Mouse (Mus musculus) layer of hippocampus, adult 18-20 months (tissue): Measurements from ENCODE around the gene Cdk2ap2. TPM values are rescaled to one million over a fixed set of nuclear protein-coding genes. Genes with fewer than 3 reads are reported as not detected.
A peak's percentile ranks its signal among the peaks of the same experiment; 100 is the strongest.
"Not testable (repeated sequence)": the region's sequence is repeated elsewhere in the genome, so short reads cannot be mapped to it uniquely, and the experiment has no call there.

ENCODE experiments used
- DNase-seq, 2 experiments: peaks; one replicate each; pipeline ENCODE4 v3.0.0; 2022; ENCODE audit warnings: low spot score in 2 of 2
- long read RNA-seq: library from polyadenylated mRNA; stranded (forward); transcript quantifications from one replicate; pipeline ENCODE4 v2.0.0, GENCODE M21; 2021
- total RNA-seq, 2 experiments: library from RNA; stranded (reverse); gene quantifications; 2 replicates each; pipeline ENCODE4 v1.2.3; 2021

Gene Cdk2ap2
- 10 to 100 TPM; 36.2 to 38.7 TPM for total RNA-seq
- long read RNA-seq, transcript Cdk2ap2-204 (3 exons, 669 nt), result minor isoform, 5 of 56 reads
- long read RNA-seq, transcript Cdk2ap2-201 (4 exons, 1,080 nt), result major isoform, 42 of 56 reads
- long read RNA-seq, partial matches to known transcripts, result 1 of 56 reads
- long read RNA-seq, other reads (novel, unspliced or antisense), result 3 of 56 reads

DNA sequence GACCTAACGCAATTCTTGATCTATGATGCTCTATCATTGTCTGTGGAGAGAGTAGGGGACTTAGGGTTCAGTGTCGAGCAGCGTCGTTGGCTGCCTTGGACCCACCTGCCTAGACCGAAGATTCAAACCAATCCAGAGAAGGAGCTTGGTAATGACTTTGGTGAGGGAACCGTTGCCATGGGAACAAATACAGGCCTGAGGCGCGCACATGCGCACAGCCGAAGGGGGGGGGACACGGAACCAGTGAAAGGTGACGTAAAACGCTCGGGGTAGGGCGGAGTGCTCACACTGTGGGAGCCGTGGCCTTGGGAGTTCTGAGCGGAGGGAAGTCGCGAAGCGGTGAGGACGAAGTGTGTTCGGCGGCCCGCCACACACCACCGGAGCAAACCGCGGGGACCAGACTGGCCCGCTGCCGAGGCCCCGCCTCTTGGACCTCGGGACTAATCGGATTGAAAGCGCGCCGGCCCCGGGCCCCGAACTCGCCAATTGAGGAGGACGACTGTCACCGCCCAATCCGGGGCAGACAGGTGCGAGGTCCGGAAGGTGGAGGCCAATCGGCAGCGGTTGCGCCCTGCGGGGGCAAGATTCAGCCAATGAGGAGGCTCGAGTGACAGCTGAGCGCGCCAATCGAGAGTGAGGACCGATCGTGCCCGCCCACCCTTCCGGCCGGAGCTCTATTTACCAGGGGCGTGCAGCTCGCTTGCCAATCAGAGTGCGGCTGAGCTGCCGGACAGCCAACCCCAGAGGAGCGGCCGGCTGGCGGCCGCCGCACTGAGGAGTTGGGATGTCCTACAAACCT, at the start of gene Cdk2ap2:
TSS of gene Cdk2ap2 (plus strand) at position 541 of the 799 bp plus-strand sequence.
- DNase-seq, result peak; percentile 100

DNA sequence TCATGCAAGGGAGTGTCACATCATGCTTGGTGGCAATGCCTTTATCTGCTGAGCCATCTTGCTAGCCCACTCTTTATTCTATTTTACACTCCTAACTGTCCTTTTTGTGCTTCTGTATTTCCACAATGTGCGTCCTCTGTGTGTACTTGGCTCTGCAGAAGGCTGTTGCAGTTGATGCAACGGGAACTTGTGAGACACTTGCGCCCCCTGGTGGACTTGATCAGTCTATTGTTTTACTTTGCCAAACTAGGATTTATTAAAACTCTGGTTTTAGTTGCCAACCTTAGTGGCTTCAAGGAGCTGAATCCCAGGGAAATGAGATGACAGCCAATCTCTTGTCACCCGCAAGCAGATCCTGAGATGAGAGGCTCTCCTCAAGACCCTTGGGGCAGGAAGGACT, 49.1 kb upstream of the Cdk2ap2 start:
- peak in 1 of 2 experiments; percentile 81 for DNase-seq

DNA sequence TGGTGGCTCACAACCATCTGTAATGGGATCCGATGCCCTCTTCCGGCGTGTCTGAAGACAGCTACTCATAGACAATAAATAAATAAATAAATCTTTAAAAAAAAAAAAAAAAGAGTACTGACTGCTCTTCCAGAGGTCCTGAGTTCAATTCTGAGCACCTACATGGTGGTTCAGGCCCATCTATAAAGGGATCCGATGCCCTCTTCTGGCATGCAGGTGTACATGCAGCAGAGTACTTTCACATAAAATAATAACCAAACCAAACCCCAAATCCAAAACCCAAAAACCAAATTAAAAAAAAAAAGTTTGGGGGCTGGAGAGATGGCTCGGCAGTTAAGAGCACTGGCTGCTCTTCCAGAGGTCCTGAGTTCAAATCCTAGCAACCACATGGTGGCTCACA, 47.9 kb upstream of the Cdk2ap2 start:
- not testable (repeated sequence) for DNase-seq

DNA sequence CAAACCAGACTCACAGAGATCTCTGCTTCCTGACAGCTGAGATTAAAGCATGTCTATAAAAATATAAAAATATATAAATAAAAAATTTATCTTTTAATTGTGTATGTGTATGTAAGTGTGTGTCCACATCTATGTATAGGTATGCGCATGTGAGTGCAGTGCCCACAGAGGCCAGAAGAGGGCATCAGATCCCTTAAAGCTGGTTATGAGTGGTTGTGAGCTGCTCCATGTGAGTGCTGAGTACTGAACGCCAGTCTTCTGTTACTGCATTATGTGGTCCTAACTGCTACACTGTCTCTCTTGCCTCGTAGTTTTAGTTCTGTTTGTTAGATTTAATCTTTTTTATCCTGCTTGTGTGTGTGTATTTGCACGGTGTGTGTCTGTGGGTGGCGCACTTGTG, 46.0 kb upstream of the Cdk2ap2 start:
- no peak for DNase-seq

DNA sequence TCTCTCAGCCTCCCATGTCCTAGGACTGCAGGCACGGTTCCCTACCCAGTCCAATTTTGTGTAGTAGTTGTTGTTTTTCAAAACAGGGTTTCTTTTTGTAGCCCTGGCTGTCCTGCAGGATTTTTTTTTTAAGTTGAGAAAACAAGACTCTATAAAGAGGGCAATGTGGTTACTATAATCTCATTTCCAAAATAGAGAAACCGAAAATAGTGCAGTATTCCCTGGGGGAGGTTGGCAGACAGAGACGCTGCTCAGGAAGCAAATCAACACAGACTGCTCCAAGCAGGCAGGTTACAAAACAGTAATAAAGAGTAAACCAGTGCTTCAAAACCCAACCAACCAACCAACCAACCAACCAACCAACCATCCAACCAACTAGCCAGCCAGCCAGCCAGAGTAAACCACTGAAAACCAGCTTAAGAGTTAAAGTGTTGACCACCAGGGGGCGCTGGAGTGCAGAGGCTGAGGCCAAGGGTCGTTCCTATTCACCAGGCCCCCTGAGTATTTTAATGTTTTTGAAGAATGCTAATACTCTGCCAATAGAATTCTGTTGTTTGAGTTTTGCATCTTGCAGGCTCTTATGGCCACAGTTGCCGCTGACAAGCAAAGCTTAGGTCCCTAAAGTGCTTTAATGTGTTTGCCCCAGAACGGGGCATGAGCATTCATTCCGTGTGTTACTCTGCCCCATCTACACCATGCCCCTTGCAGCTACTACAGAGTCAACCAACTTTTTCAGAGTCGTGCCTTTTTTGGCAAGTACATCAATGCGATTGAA, 45.1 kb upstream of the Cdk2ap2 start:
- DNase-seq, result peak in 1 of 2 experiments; percentile 54

DNA sequence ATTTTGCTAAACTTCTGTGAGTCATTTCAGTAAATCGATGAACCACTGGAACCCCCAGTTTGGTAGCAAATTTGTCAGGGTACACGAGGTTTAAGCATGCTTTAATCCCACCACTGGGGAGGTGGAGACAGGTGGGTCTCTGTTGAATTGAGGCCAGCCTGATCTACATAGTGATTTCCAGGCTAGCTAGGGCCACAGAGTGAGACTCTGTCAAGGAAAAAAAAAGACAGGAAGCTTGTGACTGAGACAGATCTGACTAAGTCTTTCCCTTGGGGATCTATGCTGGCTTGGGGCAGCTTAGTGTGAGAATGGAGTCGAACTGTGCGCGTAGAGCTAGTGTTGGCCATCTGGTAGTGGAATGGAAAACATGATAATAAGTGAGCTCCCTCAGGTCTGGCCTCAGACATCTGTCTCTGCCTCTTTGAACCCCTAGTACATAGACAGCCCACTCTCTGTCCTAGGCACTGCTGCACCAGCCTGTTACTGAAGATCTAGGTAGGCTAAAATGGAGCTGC, 44.4 kb upstream of the Cdk2ap2 start:
- no peak for DNase-seq

DNA sequence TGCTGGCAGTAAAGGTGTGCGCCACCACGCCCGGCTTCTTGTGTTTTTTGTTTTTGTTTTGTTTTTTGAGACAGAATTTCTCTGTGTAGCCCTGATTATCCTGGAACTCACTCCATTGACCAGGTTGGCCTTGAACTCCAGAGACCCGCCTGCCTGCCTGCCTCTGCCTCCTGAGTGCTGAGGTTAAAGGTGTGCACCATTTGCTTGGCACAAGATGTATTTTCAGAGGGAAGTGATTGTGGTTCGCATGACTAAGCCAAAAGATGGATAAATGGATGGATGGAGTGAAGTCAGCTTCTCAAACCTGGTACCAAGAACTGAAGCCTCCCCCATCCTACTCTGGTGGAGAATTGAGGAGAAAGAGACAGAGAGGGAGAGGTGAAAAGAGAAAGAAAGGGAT, 42.4 kb upstream of the Cdk2ap2 start:
- no peak for DNase-seq

DNA sequence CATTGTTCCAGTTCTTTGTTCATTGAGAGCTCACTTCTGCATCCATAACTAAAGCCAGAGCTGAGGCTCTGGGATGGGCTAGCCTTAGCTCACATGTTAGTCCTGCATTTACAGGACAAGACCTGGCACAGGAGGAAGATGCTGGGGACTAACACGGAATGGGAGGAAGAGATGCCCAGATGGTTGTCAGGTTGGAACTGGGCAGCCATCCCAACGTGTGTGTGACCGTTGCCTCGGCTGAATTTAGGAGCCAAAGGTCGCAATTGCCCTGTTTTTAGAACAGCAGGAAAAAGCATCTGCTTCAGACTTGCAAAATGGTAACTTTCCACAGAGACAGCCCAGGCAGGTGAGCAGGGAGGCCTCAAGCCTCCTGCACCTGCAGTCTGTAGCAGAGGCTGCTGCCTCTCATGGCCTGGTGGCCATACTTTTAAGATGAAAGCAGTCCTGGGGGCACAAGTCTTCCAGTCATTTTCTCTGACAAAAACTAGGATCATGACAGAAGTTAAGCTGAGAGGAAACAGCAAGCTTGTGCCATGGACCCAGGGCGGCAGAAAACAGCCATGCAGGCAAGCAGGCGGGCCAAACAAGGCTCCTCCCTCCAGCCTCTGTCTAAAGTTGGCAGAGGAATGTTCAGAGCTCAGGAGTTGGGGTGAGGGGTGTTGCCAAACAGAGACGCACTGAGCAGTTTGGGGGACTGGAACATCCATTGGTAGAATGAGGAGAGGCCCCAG, 41.6 kb upstream of the Cdk2ap2 start:
- no peak for DNase-seq

DNA sequence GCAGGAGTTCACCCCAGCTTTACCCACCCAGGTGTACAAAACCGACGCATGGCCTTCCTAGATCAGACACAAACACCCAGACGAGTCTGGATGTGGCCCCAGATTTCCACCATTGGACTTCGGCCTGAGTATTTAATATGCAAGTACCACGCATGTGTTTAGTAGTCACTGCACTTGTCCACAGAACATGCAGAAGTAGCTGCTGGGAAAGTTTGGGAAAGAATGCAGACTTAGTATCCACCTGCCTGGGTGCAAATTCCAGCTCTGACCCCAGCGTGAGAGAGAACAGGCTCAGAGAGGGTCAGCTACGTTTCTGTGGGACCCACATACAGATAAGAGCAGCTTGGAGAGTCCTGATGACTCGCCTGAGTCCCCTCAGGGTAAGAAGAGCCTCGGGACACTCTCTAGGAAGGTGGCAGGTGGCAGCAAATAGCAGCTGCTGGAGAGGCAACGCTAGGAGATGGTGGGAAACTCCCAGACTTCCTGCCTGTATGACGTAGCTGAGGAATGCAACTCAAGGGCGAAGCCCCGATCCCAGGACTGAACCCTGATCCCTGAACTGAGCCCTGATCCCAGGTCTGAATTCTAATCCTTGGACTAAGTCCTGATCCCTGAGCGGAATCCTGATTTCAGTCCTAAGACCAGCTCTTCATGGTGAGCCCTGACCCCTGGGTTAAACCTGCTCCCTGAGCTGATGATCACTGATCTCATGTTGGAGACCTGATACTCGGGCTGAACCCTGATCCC, 40.9 kb upstream of the Cdk2ap2 start:
- DNase-seq, result no peak

DNA sequence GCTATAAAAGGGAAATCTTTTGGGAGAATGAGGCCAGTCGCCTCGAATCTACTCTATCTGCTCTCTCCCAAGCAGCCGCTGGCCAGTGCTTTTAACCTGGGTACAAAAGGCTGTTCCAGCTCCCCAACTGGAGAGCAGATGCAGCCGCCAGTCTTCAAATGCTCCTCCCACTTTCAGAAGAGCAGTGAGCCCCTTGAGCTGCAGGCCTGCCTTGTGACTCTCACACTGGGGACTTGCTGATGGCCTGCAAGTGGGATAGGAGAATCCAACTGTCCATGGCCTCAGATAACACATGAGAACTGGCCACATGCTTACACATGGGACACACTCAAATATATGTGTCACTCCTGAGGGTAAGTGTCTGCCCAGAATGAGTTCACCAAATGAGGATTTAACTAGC, 40.3 kb upstream of the Cdk2ap2 start:
- DNase-seq, result no peak

DNA sequence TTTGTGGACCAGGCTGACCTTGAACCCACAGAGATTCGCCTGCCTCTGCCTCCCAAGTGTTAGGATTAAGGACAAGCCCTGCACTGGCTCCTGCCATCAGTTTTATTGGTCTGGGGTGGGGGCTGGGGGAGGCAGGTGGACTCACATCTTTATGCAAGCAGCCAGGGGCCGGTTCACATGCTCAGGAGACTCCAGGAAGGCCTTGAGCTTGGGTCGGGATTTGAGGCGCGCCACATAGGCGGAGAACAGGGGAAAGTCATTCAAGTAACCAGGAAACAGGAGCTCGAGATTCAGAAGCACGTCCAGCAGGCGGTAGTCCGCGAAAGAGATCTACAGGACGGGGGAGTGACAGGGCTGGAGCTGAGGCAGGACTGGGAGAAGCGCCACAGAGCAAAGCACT, 39.6 kb upstream of the Cdk2ap2 start:
- DNase-seq, result no peak

DNA sequence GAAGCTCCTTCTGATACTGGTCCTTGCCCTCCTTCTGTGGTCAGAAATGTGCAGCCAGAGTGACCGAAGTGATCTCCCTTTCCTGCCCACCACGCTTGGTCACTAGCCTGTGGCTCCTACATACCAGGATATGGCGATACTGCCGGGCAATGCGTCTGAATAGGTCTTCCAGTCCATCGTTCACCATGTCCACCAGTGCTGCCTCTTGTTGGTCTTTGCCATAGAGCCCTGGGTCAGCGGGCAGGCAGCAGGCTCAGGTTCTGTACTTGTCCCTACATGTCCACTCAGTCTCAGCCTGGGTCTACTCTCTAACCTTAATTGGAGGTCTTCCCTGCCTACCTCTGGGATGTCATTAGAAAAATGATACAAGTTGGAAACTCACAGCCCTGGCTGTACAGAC, 39.0 kb upstream of the Cdk2ap2 start:
- DNase-seq, result no peak

DNA sequence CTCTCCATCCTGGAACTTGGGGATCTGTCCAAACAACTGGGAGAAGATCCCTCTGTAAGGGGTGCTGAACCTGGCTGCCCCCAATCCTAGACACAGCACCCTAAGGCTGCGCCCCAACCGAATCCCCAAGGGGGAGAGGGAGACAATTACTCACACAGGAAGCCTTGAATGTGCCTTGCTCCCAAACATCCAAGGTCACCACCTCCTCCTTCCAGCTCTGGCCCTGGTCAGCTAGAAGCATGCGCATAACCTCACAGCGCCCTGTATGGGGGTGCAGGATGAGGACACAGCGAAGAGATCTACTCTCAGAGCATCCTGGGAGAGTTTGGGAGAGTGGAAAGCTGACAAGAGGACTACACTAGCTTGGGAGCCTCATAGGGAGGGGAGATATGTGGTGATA, 38.4 kb upstream of the Cdk2ap2 start:
- no peak for DNase-seq

DNA sequence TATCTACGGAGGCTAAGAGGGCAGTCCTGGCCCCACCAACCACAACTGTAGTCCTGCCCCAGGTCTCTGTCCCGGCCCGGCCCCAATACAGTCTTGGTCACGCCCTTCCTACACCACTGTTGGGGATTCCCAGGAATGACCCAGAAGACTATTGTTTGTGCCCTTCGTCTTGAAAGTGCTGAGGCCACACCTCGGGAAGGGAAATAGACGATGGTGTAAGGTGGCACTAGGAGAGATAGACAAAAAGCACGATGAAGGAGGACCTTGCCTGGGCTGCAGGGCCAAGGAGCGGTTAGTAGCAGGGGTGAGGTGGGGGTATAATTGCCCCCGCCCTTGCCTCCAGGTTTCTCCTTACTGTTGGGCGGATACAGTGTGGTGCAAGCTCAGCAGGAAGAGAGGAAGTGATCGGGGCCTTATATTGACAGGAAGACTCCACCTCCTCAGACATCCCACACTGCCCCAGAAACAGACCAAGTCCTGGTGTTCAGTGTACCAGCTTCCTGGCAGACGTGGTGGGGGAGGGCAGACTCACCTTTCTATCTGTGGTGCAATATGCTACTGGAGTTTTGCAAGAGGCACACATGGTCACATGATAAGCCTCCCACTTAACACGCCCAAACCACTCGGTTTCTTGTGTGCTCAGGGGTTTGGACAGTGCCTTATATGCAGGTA, 37.8 kb upstream of the Cdk2ap2 start, which contains the start of gene Gstp3:
TSS of gene Gstp3 (minus strand) at position 501 of the 672 bp plus-strand sequence.
- DNase-seq, result no peak

DNA sequence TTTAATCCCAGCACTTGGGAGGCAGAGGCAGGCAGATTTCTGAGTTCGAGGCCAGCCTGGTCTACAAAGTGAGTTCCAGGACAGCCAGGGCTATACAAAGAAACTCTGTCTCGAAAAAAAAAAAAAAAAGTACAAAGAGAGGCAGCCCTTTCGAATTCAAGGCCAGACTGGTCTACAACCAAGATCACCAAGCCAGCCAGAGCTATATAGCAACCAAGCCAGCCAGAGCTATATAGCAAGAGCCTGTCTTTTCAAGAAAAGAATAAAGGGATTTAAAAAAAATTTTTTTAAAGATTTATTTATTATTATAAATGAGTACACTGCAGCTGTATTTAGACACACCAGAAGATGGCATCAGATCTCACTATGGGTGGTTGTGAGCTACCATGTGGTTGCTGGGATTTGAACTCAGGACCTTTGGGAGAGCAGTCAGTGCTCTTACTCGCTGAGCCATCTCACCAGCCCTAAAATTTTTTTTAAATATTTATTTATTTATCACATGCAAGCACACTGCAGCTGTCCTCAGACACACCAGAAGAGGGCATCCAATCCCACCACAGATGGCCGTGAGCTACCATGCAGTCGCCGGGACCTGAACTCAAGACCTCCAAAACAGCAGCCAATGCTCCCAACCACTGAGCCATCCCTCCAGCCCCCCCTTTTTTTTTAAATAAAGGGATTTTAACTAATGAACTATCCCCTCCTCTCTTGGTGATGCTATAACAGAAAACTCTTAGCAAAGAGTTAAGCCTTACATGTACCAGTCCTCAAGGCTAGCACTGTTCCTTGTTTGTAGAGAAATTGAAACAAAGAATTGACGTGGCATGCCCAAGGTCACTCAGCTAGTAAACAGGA, 36.7 kb upstream of the Cdk2ap2 start:
- not testable (repeated sequence) for DNase-seq

DNA sequence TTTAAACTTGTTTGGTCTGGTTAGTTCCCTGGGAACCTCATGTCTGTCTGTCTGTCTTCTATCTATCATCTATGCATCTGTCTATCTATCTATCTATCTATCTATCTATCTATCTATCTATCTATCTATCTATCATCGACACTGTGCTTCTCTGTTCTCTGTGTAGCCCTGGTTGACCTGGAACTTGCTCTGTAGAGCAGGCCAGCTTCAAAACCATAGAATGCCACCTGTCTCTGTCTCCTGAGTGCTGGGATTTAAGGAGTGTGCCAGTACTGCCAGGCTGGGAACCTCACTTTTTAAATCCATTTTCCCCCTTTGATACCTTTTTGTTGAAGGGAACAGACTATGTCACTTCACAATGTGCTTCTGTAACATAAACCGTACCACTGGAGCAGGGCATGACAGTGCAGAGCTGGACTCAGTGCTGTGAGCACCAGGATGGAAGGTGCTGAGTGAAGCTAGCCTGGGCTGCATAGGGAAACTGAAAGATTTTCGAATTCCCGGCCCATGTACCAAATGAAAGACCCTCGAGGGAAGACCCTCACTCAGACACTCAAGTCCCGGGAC, 36.0 kb upstream of the Cdk2ap2 start:
- no peak for DNase-seq

DNA sequence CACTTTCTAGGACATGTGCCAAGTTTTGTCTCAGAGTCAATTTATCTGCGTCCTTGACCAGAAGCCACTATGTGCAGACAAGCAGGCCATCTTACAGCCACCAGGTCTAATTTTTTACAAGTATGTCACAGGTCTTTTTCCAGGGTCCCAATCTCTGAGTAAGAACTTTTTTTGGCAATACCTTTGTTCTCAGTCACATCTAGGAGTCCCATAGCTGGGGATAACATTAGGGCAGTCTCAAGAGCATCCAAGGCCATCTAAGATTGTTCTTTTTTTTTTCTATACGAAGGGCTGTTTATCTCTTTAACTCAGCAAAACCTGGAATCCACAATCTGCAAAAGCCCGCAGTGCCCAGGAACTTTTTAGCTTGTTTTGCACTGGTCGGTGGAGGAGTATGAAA, 33.6 kb upstream of the Cdk2ap2 start:
- DNase-seq, result not testable (repeated sequence)

DNA sequence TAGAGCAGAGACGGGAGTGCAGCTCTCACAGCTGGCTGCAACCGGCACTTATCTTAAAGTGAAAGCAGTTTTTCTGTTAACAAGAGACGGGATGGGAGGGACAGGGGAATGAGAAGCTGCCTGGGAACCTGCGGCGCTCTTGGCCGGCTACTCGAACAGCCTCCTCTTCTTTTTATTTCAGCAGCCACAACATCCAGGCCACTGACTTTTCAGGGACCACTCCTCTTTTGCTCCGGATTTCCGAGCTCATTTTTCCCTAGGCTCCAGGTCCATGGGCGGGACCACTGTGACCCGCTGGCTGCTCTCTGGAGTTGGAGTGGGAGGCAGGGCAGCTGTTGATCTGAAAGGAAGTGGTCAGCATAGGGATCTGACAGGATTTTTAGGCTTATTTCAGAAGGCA, 32.5 kb upstream of the Cdk2ap2 start:
- not testable (repeated sequence) for DNase-seq

DNA sequence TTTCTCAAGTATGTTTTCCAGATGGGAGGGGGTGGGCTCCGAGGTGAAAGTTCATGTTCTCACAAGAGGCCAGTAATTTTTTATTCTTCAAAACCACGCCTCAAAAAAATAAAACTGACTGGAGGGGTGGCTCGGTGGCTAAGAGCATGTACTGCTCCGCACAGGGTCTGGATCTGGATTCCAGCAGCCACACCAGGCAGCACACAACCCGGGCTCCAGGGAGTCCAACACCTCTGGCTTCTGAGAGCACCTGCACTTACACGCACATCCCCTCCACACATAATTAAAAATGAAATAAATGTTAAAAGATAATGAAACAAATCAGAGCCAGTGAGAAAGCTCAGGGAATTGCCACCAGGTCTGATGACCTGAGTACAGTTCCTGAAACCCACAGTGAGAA, 30.7 kb upstream of the Cdk2ap2 start:
- no peak for DNase-seq
